Mouse (Mus musculus): Measurements from ENCODE around the gene Nfkbid. TPM values are rescaled to one million over a fixed set of nuclear protein-coding genes. Genes with fewer than 3 reads are reported as not detected.
A peak's percentile ranks its signal among the peaks of the same experiment; 100 is the strongest.

The Nfkbid gene
- 2.3 and 3.4 TPM in 2 replicates for polyA plus RNA-seq (2015; fragmentation: Nextera tagmentation; extraction: Ambion mirVana)

- H3K36me3 ChIP-seq (ENCODE audit: control insufficient read depth, insufficient read depth), result no peaks in the 10 kb centered on the region; the same call in 1 of the 2 replicates
- peak; percentile 27 for ATAC-seq
- peak within 1 kb of the TSS; percentile 71 for H3K9ac ChIP-seq (replicated peaks; ENCODE audit: low read depth, low read length)
Measured at GRCm38 (mm10) chr7:30421175-30421889, at the start of gene Nfkbid. Gene Nfkbid, plus strand, starts transcription at chr7:30421732.

GRCm38 (mm10) chr7:30373501-30373962 lies 48.0 kb upstream of the Nfkbid start:
- Histone ChIP-seq H3K4me3 (replicated peaks; ENCODE audit: low read length) (peak overlapping the region; percentile 65), H3K27ac (ENCODE audit: low read length) (peak overlapping the region; percentile 88), H3K9ac (replicated peaks; ENCODE audit: low read depth, low read length) (peak overlapping the region; percentile 80), H3K9me3 (ENCODE audit: control insufficient read depth, low read length) (no peaks in the 10 kb centered on the region), H3K27me3 (replicated peaks; ENCODE audit: control insufficient read depth, insufficient read depth, low read length) (no peaks in the 10 kb centered on the region), H3K4me1 (replicated peaks; ENCODE audit: control insufficient read depth, insufficient read depth, low read length) (peaks cover 4% of the 10 kb centered on the region; the same call in 1 of the 2 replicates), H3K4me2 (ENCODE audit: low read length) (peak overlapping the region; percentile 69), H3K36me3 (ENCODE audit: control insufficient read depth, insufficient read depth) (no peaks in the 10 kb centered on the region)
- ATAC-seq, result peak; percentile 100
- WGBS, result under 1% methylated on average over 21 of the region's 21 CpGs

More at GRCm38 (mm10) chr7:30421175-30421889, at the start of gene Nfkbid:
- peaks cover 5% of the 10 kb centered on the region; the same call in 1 of the 2 replicates for H3K27me3 ChIP-seq (replicated peaks; ENCODE audit: control insufficient read depth, insufficient read depth, low read length)
- H3K4me1 ChIP-seq (replicated peaks; ENCODE audit: control insufficient read depth, insufficient read depth, low read length), result peaks cover 12% of the 10 kb centered on the region
- peak within 1 kb of the TSS; percentile 69 for H3K4me2 ChIP-seq (ENCODE audit: low read length)
- 9% methylated on average over 31 of the region's 31 CpGs for WGBS
- H3K27ac ChIP-seq (ENCODE audit: low read length), result peak within 1 kb of the TSS; percentile 49; the same call in 1 of the 2 replicates
- peak within 1 kb of the TSS; percentile 65 for H3K4me3 ChIP-seq (replicated peaks; ENCODE audit: low read length)
- no peaks in the 10 kb centered on the region for H3K9me3 ChIP-seq (ENCODE audit: control insufficient read depth, low read length)

- 60% methylated on average over 5 of the region's 5 CpGs for whole genome bisulfite sequencing
- ATAC-seq, result no peak
- Histone ChIP-seq H3K27ac (ENCODE audit: low read length) (no peak overlapping the region), H3K4me2 (ENCODE audit: low read length) (no peak overlapping the region), H3K4me3 (replicated peaks; ENCODE audit: low read length) (no peak overlapping the region), H3K4me1 (replicated peaks; ENCODE audit: control insufficient read depth, insufficient read depth, low read length) (no peaks in the 10 kb centered on the region), H3K27me3 (replicated peaks; ENCODE audit: control insufficient read depth, insufficient read depth, low read length) (no peaks in the 10 kb centered on the region), H3K9ac (replicated peaks; ENCODE audit: low read depth, low read length) (no peak overlapping the region), H3K36me3 (ENCODE audit: control insufficient read depth, insufficient read depth) (no peaks in the 10 kb centered on the region), H3K9me3 (ENCODE audit: control insufficient read depth, low read length) (no peaks in the 10 kb centered on the region)
Measured at GRCm38 (mm10) chr7:30380061-30380460, 41.5 kb upstream of the Nfkbid start.

GRCm38 (mm10) chr7:30384106-30384505 lies 37.4 kb upstream of the Nfkbid start:
- ATAC-seq, result no peak
- H3K4me1 ChIP-seq (replicated peaks; ENCODE audit: control insufficient read depth, insufficient read depth, low read length), result no peaks in the 10 kb centered on the region
- 85% methylated on average over 9 of the region's 9 CpGs for whole genome bisulfite sequencing

GRCm38 (mm10) chr7:30392746-30393520 lies 28.6 kb upstream of the Nfkbid start:
- H3K9me3 ChIP-seq (ENCODE audit: control insufficient read depth, low read length), result no peaks in the 10 kb centered on the region
- H3K36me3 ChIP-seq (ENCODE audit: control insufficient read depth, insufficient read depth), result no peaks in the 10 kb centered on the region
- WGBS, result 75% methylated on average over 4 of the region's 4 CpGs
- H3K4me2 ChIP-seq (ENCODE audit: low read length), result no peak overlapping the region
- no peak overlapping the region for H3K9ac ChIP-seq (replicated peaks; ENCODE audit: low read depth, low read length)
- no peaks in the 10 kb centered on the region for H3K4me1 ChIP-seq (replicated peaks; ENCODE audit: control insufficient read depth, insufficient read depth, low read length)
- H3K27me3 ChIP-seq (replicated peaks; ENCODE audit: control insufficient read depth, insufficient read depth, low read length), result no peaks in the 10 kb centered on the region
- no peak for ATAC-seq
- no peak overlapping the region for H3K4me3 ChIP-seq (replicated peaks; ENCODE audit: low read length)
- no peak overlapping the region for H3K27ac ChIP-seq (ENCODE audit: low read length)

More at GRCm38 (mm10) chr7:30384106-30384505, 37.4 kb upstream of the Nfkbid start:
- no peak overlapping the region for H3K4me2 ChIP-seq (ENCODE audit: low read length)
- no peak overlapping the region for H3K27ac ChIP-seq (ENCODE audit: low read length)
- H3K9me3 ChIP-seq (ENCODE audit: control insufficient read depth, low read length), result no peaks in the 10 kb centered on the region
- no peaks in the 10 kb centered on the region for H3K36me3 ChIP-seq (ENCODE audit: control insufficient read depth, insufficient read depth)
- H3K9ac ChIP-seq (replicated peaks; ENCODE audit: low read depth, low read length), result no peak overlapping the region
- no peaks in the 10 kb centered on the region for H3K27me3 ChIP-seq (replicated peaks; ENCODE audit: control insufficient read depth, insufficient read depth, low read length)
- H3K4me3 ChIP-seq (replicated peaks; ENCODE audit: low read length), result no peak overlapping the region

GRCm38 (mm10) chr7:30393631-30394030 lies 27.9 kb upstream of the Nfkbid start:
- no peaks in the 10 kb centered on the region for H3K36me3 ChIP-seq (ENCODE audit: control insufficient read depth, insufficient read depth)
- no peaks in the 10 kb centered on the region for H3K27me3 ChIP-seq (replicated peaks; ENCODE audit: control insufficient read depth, insufficient read depth, low read length)
- 88% methylated on average over 4 of the region's 4 CpGs for WGBS
- no peak overlapping the region for H3K4me3 ChIP-seq (replicated peaks; ENCODE audit: low read length)
- no peak overlapping the region for H3K27ac ChIP-seq (ENCODE audit: low read length)
- no peaks in the 10 kb centered on the region for H3K9me3 ChIP-seq (ENCODE audit: control insufficient read depth, low read length)
- no peak overlapping the region for H3K9ac ChIP-seq (replicated peaks; ENCODE audit: low read depth, low read length)
- ATAC-seq, result no peak
- no peak overlapping the region for H3K4me2 ChIP-seq (ENCODE audit: low read length)
- no peaks in the 10 kb centered on the region for H3K4me1 ChIP-seq (replicated peaks; ENCODE audit: control insufficient read depth, insufficient read depth, low read length)

GRCm38 (mm10) chr7:30394379-30394778 lies 27.2 kb upstream of the Nfkbid start:
- Histone ChIP-seq H3K4me3 (replicated peaks; ENCODE audit: low read length) (no peak overlapping the region), H3K27ac (ENCODE audit: low read length) (no peak overlapping the region), H3K4me2 (ENCODE audit: low read length) (no peak overlapping the region), H3K9ac (replicated peaks; ENCODE audit: low read depth, low read length) (no peak overlapping the region), H3K4me1 (replicated peaks; ENCODE audit: control insufficient read depth, insufficient read depth, low read length) (no peaks in the 10 kb centered on the region), H3K36me3 (ENCODE audit: control insufficient read depth, insufficient read depth) (no peaks in the 10 kb centered on the region), H3K27me3 (replicated peaks; ENCODE audit: control insufficient read depth, insufficient read depth, low read length) (no peaks in the 10 kb centered on the region), H3K9me3 (ENCODE audit: control insufficient read depth, low read length) (no peaks in the 10 kb centered on the region)
- ATAC-seq, result no peak
- 65% methylated on average over 9 of the region's 11 CpGs for WGBS

GRCm38 (mm10) chr7:30394871-30395270 lies 26.7 kb upstream of the Nfkbid start:
- Histone ChIP-seq H3K4me3 (replicated peaks; ENCODE audit: low read length) (no peak overlapping the region), H3K9ac (replicated peaks; ENCODE audit: low read depth, low read length) (no peak overlapping the region), H3K4me1 (replicated peaks; ENCODE audit: control insufficient read depth, insufficient read depth, low read length) (no peaks in the 10 kb centered on the region), H3K4me2 (ENCODE audit: low read length) (no peak overlapping the region), H3K9me3 (ENCODE audit: control insufficient read depth, low read length) (no peaks in the 10 kb centered on the region), H3K27ac (ENCODE audit: low read length) (no peak overlapping the region), H3K36me3 (ENCODE audit: control insufficient read depth, insufficient read depth) (no peaks in the 10 kb centered on the region), H3K27me3 (replicated peaks; ENCODE audit: control insufficient read depth, insufficient read depth, low read length) (no peaks in the 10 kb centered on the region)
- WGBS, result 46% methylated on average over 2 of the region's 2 CpGs
- ATAC-seq, result no peak

- no peak overlapping the region for H3K4me3 ChIP-seq (replicated peaks; ENCODE audit: low read length)
- 59% methylated on average over 7 of the region's 7 CpGs for WGBS
- no peak for ATAC-seq
- no peaks in the 10 kb centered on the region for H3K36me3 ChIP-seq (ENCODE audit: control insufficient read depth, insufficient read depth)
- no peaks in the 10 kb centered on the region for H3K9me3 ChIP-seq (ENCODE audit: control insufficient read depth, low read length)
- no peak overlapping the region for H3K27ac ChIP-seq (ENCODE audit: low read length)
- H3K4me2 ChIP-seq (ENCODE audit: low read length), result no peak overlapping the region
- H3K4me1 ChIP-seq (replicated peaks; ENCODE audit: control insufficient read depth, insufficient read depth, low read length), result no peaks in the 10 kb centered on the region
- no peak overlapping the region for H3K9ac ChIP-seq (replicated peaks; ENCODE audit: low read depth, low read length)
- no peaks in the 10 kb centered on the region for H3K27me3 ChIP-seq (replicated peaks; ENCODE audit: control insufficient read depth, insufficient read depth, low read length)
Measured at GRCm38 (mm10) chr7:30399671-30400070, 21.9 kb upstream of the Nfkbid start.
